In the genomic region with DNA sequence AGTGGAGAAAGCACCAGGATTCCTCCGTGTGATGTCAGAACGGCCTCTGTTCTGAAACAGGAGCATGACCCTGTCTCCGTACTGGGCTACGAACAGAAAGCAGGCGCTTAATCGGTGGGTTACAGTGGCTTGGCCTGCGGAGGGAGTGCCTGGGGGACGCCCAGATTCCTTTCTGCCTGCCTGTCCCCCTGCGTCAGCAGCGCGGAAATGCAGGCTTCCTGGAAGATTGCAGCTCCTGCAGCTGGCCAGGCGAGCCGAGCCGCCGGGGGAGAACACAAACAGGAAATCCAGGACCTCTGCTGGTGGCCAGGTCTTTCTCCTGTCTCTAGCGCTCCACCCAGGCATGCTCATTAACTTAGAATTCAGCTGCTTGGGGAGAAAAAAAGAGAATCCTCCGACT, we compare ENCODE assay signal across 8 mouse cellular contexts. TPM values are rescaled to one million over a fixed set of nuclear protein-coding genes. Genes with fewer than 3 reads are reported as not detected.
DNase-seq lines count a peak whose midpoint lies in the region; ATAC-seq lines count a peak whose summit lies in the region.

No protein-coding gene starts in this region.

- H3K27ac ChIP-seq in embryonic facial prominence, embryonic 12.5 days, result peak overlapping the region; percentile 78
- peak overlapping the region; percentile 77 for H3K27ac ChIP-seq in heart, embryonic 12.5 days (ENCODE audit: poor library complexity, severe bottlenecking)
- peak overlapping the region; percentile 88 for H3K27ac ChIP-seq in kidney, embryonic 15.5 days

- peaks cover 11% of the 10 kb centered on the region for H3K27me3 ChIP-seq in embryonic facial prominence, embryonic 12.5 days
- peaks cover 11% of the 10 kb centered on the region; the same call in 1 of the 2 replicates for H3K27me3 ChIP-seq in heart, embryonic 12.5 days (replicated peaks)
- H3K27me3 ChIP-seq in kidney, embryonic 15.5 days, result no peaks in the 10 kb centered on the region

- H3K4me3 ChIP-seq in embryonic facial prominence, embryonic 12.5 days, result peak overlapping the region; percentile 19
- H3K4me3 ChIP-seq in heart, embryonic 12.5 days, result peak overlapping the region; percentile 24
- H3K4me3 ChIP-seq in kidney, embryonic 15.5 days (replicated peaks), result peak overlapping the region; percentile 21

- peak; percentile 30; the same call in 1 of the 2 replicates for ATAC-seq in embryonic facial prominence, embryonic 12.5 days (ENCODE audit: insufficient number of reproducible peaks, insufficient read depth, low FRiP score, low TSS enrichment)
- ATAC-seq in heart, embryonic 12.5 days (ENCODE audit: insufficient number of reproducible peaks, low FRiP score), result peak; percentile 79
- peak; percentile 87 for ATAC-seq in kidney, embryonic 15.5 days (replicated peaks; ENCODE audit: low FRiP score)

- H3K36me3 ChIP-seq in embryonic facial prominence, embryonic 12.5 days, result no peaks in the 10 kb centered on the region
- no peaks in the 10 kb centered on the region for H3K36me3 ChIP-seq in heart, embryonic 12.5 days
- no peaks in the 10 kb centered on the region for H3K36me3 ChIP-seq in kidney, embryonic 15.5 days

- no peaks in the 10 kb centered on the region for H3K9me3 ChIP-seq in embryonic facial prominence, embryonic 12.5 days
- H3K9me3 ChIP-seq in heart, embryonic 12.5 days (replicated peaks), result no peaks in the 10 kb centered on the region
- no peaks in the 10 kb centered on the region for H3K9me3 ChIP-seq in kidney, embryonic 15.5 days (replicated peaks)

- 1% methylated on average over 17 of the region's 17 CpGs for WGBS in embryonic facial prominence, embryonic 12.5 days
- under 1% methylated on average over 17 of the region's 17 CpGs for WGBS in heart, embryonic 12.5 days
- WGBS in kidney, embryonic 15.5 days, result under 1% methylated on average over 17 of the region's 17 CpGs

- DNase-seq in thymus, postnatal 14 days, result peak; percentile 21
- no peak for DNase-seq in thymus, adult 18-20 months
- DNase-seq in lung, postnatal 10 days, result peak; percentile 95
- peak; percentile 20 for DNase-seq in retina, postnatal 7 days (ENCODE audit: low read depth, low spot score)
- no peak for DNase-seq in T-cell, adult 2 months (ENCODE audit: low spot score)

- H3K4me2 ChIP-seq in embryonic facial prominence, embryonic 12.5 days (replicated peaks), result peak overlapping the region; percentile 47
- H3K4me2 ChIP-seq in heart, embryonic 12.5 days, result peak overlapping the region; percentile 58
- H3K4me2 ChIP-seq in kidney, embryonic 15.5 days, result peak overlapping the region; percentile 53

- H3K9ac ChIP-seq in embryonic facial prominence, embryonic 12.5 days, result peak overlapping the region; percentile 35; the same call in 1 of the 2 replicates
- peak overlapping the region; percentile 33; the same call in 1 of the 2 replicates for H3K9ac ChIP-seq in heart, embryonic 12.5 days
- peak overlapping the region; percentile 16; the same call in 1 of the 2 replicates for H3K9ac ChIP-seq in kidney, embryonic 15.5 days

- H3K4me1 ChIP-seq in embryonic facial prominence, embryonic 12.5 days, result peaks cover 8% of the 10 kb centered on the region
- peaks cover 37% of the 10 kb centered on the region for H3K4me1 ChIP-seq in heart, embryonic 12.5 days (replicated peaks)
- peaks cover 35% of the 10 kb centered on the region for H3K4me1 ChIP-seq in kidney, embryonic 15.5 days

RNA-seq across cellular contexts. Expression of a gene that starts 5.1 kb away (rescaled TPM):
- polyA plus RNA-seq in embryonic facial prominence, embryonic 12.5 days (2016; fragmentation: Nextera tagmentation; extraction: Ambion mirVana), result 3.9 and 4.1 TPM in 2 replicates
- 3.4 and 4.0 TPM in 2 replicates for polyA plus RNA-seq in heart, embryonic 12.5 days (2016; fragmentation: Nextera tagmentation; extraction: Ambion mirVana)
- 7.9 and 10.3 TPM in 2 replicates for polyA plus RNA-seq in kidney, embryonic 15.5 days (2015; fragmentation: Nextera tagmentation; extraction: Ambion mirVana)

RNA-seq across cellular contexts. Expression of a gene that starts 45.3 kb away (rescaled TPM):
- 20.4 and 20.7 TPM in 2 replicates for polyA plus RNA-seq in embryonic facial prominence, embryonic 12.5 days (2016; fragmentation: Nextera tagmentation; extraction: Ambion mirVana)
- 23.1 and 25.5 TPM in 2 replicates for polyA plus RNA-seq in heart, embryonic 12.5 days (2016; fragmentation: Nextera tagmentation; extraction: Ambion mirVana)
- 40.3 and 46.8 TPM in 2 replicates for polyA plus RNA-seq in kidney, embryonic 15.5 days (2015; fragmentation: Nextera tagmentation; extraction: Ambion mirVana)

Comparison
In these comparisons a context has a peak if more than half of its experiments do, and no peak if none do; other contexts are left out.
1. DNase-seq: peak in thymus, postnatal 14 days (single experiment), lung, postnatal 10 days (single experiment) and retina, postnatal 7 days (single experiment); none in thymus, adult 18-20 months (0 of 2) and T-cell, adult 2 months (single experiment).
2. ATAC-seq: peak in every context shown above with its lines; median percentile 87 in kidney, embryonic 15.5 days; 79 in heart, embryonic 12.5 days; 30 in embryonic facial prominence, embryonic 12.5 days.
3. Peak in every context shown above with its lines, with median percentiles within 50 percentile points of each other: H3K27ac ChIP-seq, H3K4me2 ChIP-seq, H3K4me3 ChIP-seq and H3K9ac ChIP-seq.